Mouse (Mus musculus) ZHBTc4 (cell line): ENCODE data around the gene Aldh3b1.

Source experiments
- DNase-seq: peaks from one replicate; pipeline ENCODE4 v3.0.0-alpha.2; 2011; ENCODE audit warnings: low read depth, low spot score

Gene Aldh3b1

GRCm38 (mm10) chr19:3942986-3943735 is 13.6 kb upstream of the Aldh3b1 start:
- DNase-seq: peak; percentile 92

GRCm38 (mm10) chr19:3942315-3942714 is 12.7 kb upstream of the Aldh3b1 start:
- DNase-seq: no peak

GRCm38 (mm10) chr19:3935896-3936850 is 6.6 kb upstream of the Aldh3b1 start:
- DNase-seq: peak; percentile 42

- DNase-seq: peak; percentile 85
These were observed 5.7 kb upstream of the Aldh3b1 start, which contains the start of gene Unc93b1 for GRCm38 (mm10) chr19:3935032-3935895. Gene Unc93b1, plus strand, starts transcription at chr19:3935186.

GRCm38 (mm10) chr19:3931716-3932115 is 2.1 kb upstream of the Aldh3b1 start:
- no peak for DNase-seq

- peak; percentile 42 for DNase-seq
These were observed 852 bp upstream of the Aldh3b1 start for GRCm38 (mm10) chr19:3930262-3931057.

GRCm38 (mm10) chr19:3928779-3929178 is 829 bp downstream of the Aldh3b1 start:
- DNase-seq: no peak

GRCm38 (mm10) chr19:3927989-3928388 is 1.6 kb downstream of the Aldh3b1 start:
- no peak for DNase-seq

- no peak for DNase-seq
These were observed 2.9 kb downstream of the Aldh3b1 start for GRCm38 (mm10) chr19:3926685-3927084.

- DNase-seq: no peak
These were observed 3.3 kb downstream of the Aldh3b1 start for GRCm38 (mm10) chr19:3926279-3926678.

- no peak for DNase-seq
These were observed 3.7 kb downstream of the Aldh3b1 start for GRCm38 (mm10) chr19:3925859-3926258.

- no peak for DNase-seq
These were observed 4.7 kb downstream of the Aldh3b1 start for GRCm38 (mm10) chr19:3924868-3925267.

- no peak for DNase-seq
These were observed 5.4 kb downstream of the Aldh3b1 start for GRCm38 (mm10) chr19:3924190-3924589.

- no peak for DNase-seq
These were observed 6.0 kb downstream of the Aldh3b1 start for GRCm38 (mm10) chr19:3923586-3923985.

- no peak for DNase-seq
These were observed 6.8 kb downstream of the Aldh3b1 start for GRCm38 (mm10) chr19:3922661-3923371.

- no peak for DNase-seq
These were observed 9.7 kb downstream of the Aldh3b1 start for GRCm38 (mm10) chr19:3919928-3920327.

- DNase-seq: no peak
These were observed 12.9 kb downstream of the Aldh3b1 start for GRCm38 (mm10) chr19:3916727-3917126.

- no peak for DNase-seq
These were observed 15.1 kb downstream of the Aldh3b1 start for GRCm38 (mm10) chr19:3914535-3914934.

GRCm38 (mm10) chr19:3913692-3914091 is 15.9 kb downstream of the Aldh3b1 start:
- no peak for DNase-seq
